Comparison of ENCODE assay signal across 11 mouse cellular contexts in genomic region chr14:59550841-59551240, GRCm38 (mm10). TPM values are rescaled to one million over a fixed set of nuclear protein-coding genes. Genes with fewer than 3 reads are reported as not detected.
DNase-seq lines count a peak whose midpoint lies in the region; ATAC-seq and TF ChIP-seq lines count a peak whose summit lies in the region.
"Had no signal": no experiment of that assay in that cellular context is flagged by ENCODE, and none has a peak within 500 bp of the region (broad histone marks: within the 10 kb centered on the region; RNA-seq: fewer than 3 reads in every experiment).

No protein-coding gene starts in this region.

- no peak overlapping the region for H3K4me2 ChIP-seq in liver, postnatal 0 days (ENCODE audit: low read depth, low read length)
- H3K4me2 ChIP-seq in liver, embryonic 12.5 days, result no peak overlapping the region
- H3K4me2 ChIP-seq in intestine, embryonic 15.5 days (replicated peaks), result no peak overlapping the region

- no peaks in the 10 kb centered on the region for H3K9me3 ChIP-seq in liver, postnatal 0 days (ENCODE audit: low read length)
- H3K9me3 ChIP-seq in liver, embryonic 12.5 days (replicated peaks), result no peaks in the 10 kb centered on the region
- H3K9me3 ChIP-seq in intestine, embryonic 15.5 days, result no peaks in the 10 kb centered on the region
- H3K9me3 ChIP-seq: megakaryocyte, embryonic 14.5 days had no signal

- TF ChIP-seq POLR2A in small intestine, adult 2 months (IDR thresholded peaks at IDR 0.05; ENCODE audit: low read depth, low read length), result no peak

- ATAC-seq in liver, postnatal 0 days, result no peak
- no peak for ATAC-seq in liver, embryonic 12.5 days
- peak; percentile 78 for ATAC-seq in intestine, embryonic 15.5 days
- no peak for ATAC-seq in erythroblast, adult 5-6 weeks (replicated peaks; ENCODE audit: low FRiP score, poor library complexity, severe bottlenecking)
- ATAC-seq: forebrain, embryonic 14.5 days had no signal

- no peak for DNase-seq in liver, postnatal 0 days
- peak; percentile 70 for DNase-seq in adrenal gland, postnatal 14 days
- DNase-seq in adipocyte (ENCODE audit: low spot score), result no peak
- no peak for DNase-seq in right cerebral cortex, postnatal 36 days (ENCODE audit: low spot score in 2 of 2)
- DNase-seq: embryo, embryonic 11 days had no signal

- no peaks in the 10 kb centered on the region for H3K36me3 ChIP-seq in liver, postnatal 0 days (replicated peaks; ENCODE audit: insufficient read depth, low read length)
- H3K36me3 ChIP-seq in liver, embryonic 12.5 days, result peaks cover 12% of the 10 kb centered on the region
- no peaks in the 10 kb centered on the region for H3K36me3 ChIP-seq in intestine, embryonic 15.5 days
- H3K36me3 ChIP-seq in small intestine, adult 2 months (ENCODE audit: control insufficient read depth, insufficient read depth, low read length), result no peaks in the 10 kb centered on the region

- H3K4me3 ChIP-seq in liver, postnatal 0 days (ENCODE audit: low read depth, low read length), result no peak overlapping the region
- H3K4me3 ChIP-seq in liver, embryonic 12.5 days, result no peak overlapping the region
- H3K4me3 ChIP-seq in intestine, embryonic 15.5 days (replicated peaks), result no peak overlapping the region
- H3K4me3 ChIP-seq in small intestine, adult 2 months (ENCODE audit: low read depth, low read length), result no peak overlapping the region
- H3K4me3 ChIP-seq: megakaryocyte, embryonic 14.5 days had no signal

- H3K27me3 ChIP-seq in liver, postnatal 0 days (ENCODE audit: insufficient read depth, low read length), result no peaks in the 10 kb centered on the region
- H3K27me3 ChIP-seq in liver, embryonic 12.5 days (replicated peaks), result no peaks in the 10 kb centered on the region
- H3K27me3 ChIP-seq in intestine, embryonic 15.5 days (replicated peaks), result no peaks in the 10 kb centered on the region
- no peaks in the 10 kb centered on the region for H3K27me3 ChIP-seq in small intestine, adult 2 months (ENCODE audit: control insufficient read depth, insufficient read depth, low read length)
- H3K27me3 ChIP-seq: megakaryocyte, embryonic 14.5 days had no signal

- H3K27ac ChIP-seq in liver, postnatal 0 days (ENCODE audit: low read depth), result peak overlapping the region; percentile 70
- H3K27ac ChIP-seq in liver, embryonic 12.5 days, result no peak overlapping the region
- H3K27ac ChIP-seq in intestine, embryonic 15.5 days, result no peak overlapping the region
- peak overlapping the region; percentile 61 for H3K27ac ChIP-seq in small intestine, adult 2 months (ENCODE audit: insufficient read depth, low read depth, low read length)

- no peak for TF ChIP-seq CTCF in liver, postnatal 0 days (IDR thresholded peaks at IDR 0.05; ENCODE audit: low read depth)
- no peak for TF ChIP-seq CTCF in small intestine, adult 2 months (IDR thresholded peaks at IDR 0.05; ENCODE audit: extremely low read depth, insufficient read length, insufficient replicate concordance, low read depth, low read length)

- no peak for TF ChIP-seq EP300 in liver, postnatal 0 days (IDR thresholded peaks at IDR 0.05; ENCODE audit: low read depth)

- no peak overlapping the region; the same call in 1 of the 2 replicates for H3K9ac ChIP-seq in liver, postnatal 0 days (replicated peaks)
- H3K9ac ChIP-seq in liver, embryonic 12.5 days, result no peak overlapping the region
- no peak overlapping the region for H3K9ac ChIP-seq in intestine, embryonic 15.5 days

- H3K4me1 ChIP-seq in liver, postnatal 0 days (ENCODE audit: insufficient read depth), result peaks cover 13% of the 10 kb centered on the region
- H3K4me1 ChIP-seq in liver, embryonic 12.5 days, result peaks cover 10% of the 10 kb centered on the region; the same call in 1 of the 2 replicates
- H3K4me1 ChIP-seq in intestine, embryonic 15.5 days (replicated peaks), result no peaks in the 10 kb centered on the region
- H3K4me1 ChIP-seq in small intestine, adult 2 months (ENCODE audit: control insufficient read depth, insufficient read depth, insufficient read length, low read length), result peaks cover 17% of the 10 kb centered on the region; the same call in 1 of the 2 replicates

- 71% methylated on average over 2 of the region's 2 CpGs for WGBS in liver, postnatal 0 days (ENCODE audit: insufficient replicate concordance)
- 57% methylated on average over 2 of the region's 2 CpGs for WGBS in liver, embryonic 12.5 days (ENCODE audit: insufficient replicate concordance)
- WGBS in intestine, embryonic 15.5 days, result 72% methylated on average over 2 of the region's 2 CpGs
- WGBS in small intestine, adult 2 months, result 35% methylated on average over 2 of the region's 2 CpGs

RNA-seq across cellular contexts. Expression of gene Cdadc1, which starts 46.9 kb away (rescaled TPM):
- polyA plus RNA-seq in liver, postnatal 0 days (2015; fragmentation: Nextera tagmentation; extraction: Ambion mirVana), result 17.7 and 19.4 TPM in 2 replicates
- 20.2 and 23.1 TPM in 2 replicates for polyA plus RNA-seq in liver, embryonic 12.5 days (2016; fragmentation: Nextera tagmentation; extraction: Ambion mirVana)
- 56.4 and 70.4 TPM in 2 replicates for total RNA-seq in adrenal gland, postnatal 14 days (2021)
- 31.0 and 31.4 TPM in 2 replicates for polyA plus RNA-seq in intestine, embryonic 15.5 days (2015; fragmentation: Nextera tagmentation; extraction: Ambion mirVana)
- 0.63 and 1.9 TPM in 2 replicates for polyA plus RNA-seq in small intestine, adult 2 months (2012; rRNA removed)
- total RNA-seq in erythroblast, adult 5-6 weeks (2015; ENCODE audit: low replicate concordance), result 15.0 and 25.3 TPM in 2 replicates
- total RNA-seq in erythroblast, adult 5-6 weeks (2017; ENCODE audit: low replicate concordance), result 11.1 and 23.3 TPM in 2 replicates

Comparison
In these comparisons a context has a peak if more than half of its experiments do, and no peak if none do; other contexts are left out.
1. H3K27ac ChIP-seq: peak in liver, postnatal 0 days (single experiment) and small intestine, adult 2 months (single experiment); none in liver, embryonic 12.5 days (single experiment) and intestine, embryonic 15.5 days (single experiment).